8 mouse cellular contexts compared by ENCODE assay signal in the genomic region with DNA sequence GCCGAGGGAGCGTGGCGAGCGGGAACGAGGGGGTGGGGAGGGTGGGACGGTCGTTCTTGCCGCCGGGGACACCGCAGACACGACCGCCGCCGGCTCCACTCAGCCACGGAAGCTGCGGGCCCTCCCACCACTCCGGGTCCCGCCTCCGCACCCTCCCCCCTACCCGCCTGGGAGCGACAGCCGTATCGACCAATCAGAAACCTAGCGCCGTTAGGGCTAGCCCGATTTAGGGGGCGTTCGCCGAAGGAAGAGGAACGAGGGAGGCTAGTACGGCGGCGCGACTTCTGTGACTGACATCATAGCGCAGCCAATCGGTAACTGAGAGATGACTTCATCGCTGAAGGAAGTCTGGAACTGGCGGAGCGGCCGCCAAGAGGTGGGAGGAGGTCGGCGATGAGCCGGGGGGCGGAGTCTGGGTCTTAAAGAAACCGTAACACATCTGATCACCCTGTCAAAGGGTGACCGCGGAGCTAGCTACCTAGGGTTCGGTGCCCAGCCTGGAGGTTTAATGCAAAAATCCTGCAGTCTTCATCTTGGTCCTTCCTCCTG. TPM values are rescaled to one million over a fixed set of nuclear protein-coding genes. Genes with fewer than 3 reads are reported as not detected.
DNase-seq lines count a peak whose midpoint lies in the region; ATAC-seq and TF ChIP-seq lines count a peak whose summit lies in the region.

A gene (minus strand): TSS at position 128 of the 549 bp plus-strand sequence.

- peaks cover 8% of the 10 kb centered on the region; the same call in 1 of the 2 replicates for H3K36me3 ChIP-seq in hindbrain, embryonic 13.5 days

- WGBS in hindbrain, embryonic 13.5 days: under 1% methylated on average over 48 of the region's 48 CpGs

- peak; percentile 98 for DNase-seq in Patski (ENCODE audit: low read depth, low spot score)
- peak; percentile 99 for DNase-seq in cerebellum, postnatal 14 days
- peak; percentile 99 for DNase-seq in frontal cortex, postnatal 14 days (ENCODE audit: low spot score in 2 of 2)
- peak; percentile 97 to 98 for DNase-seq in layer of hippocampus, postnatal 25 days (ENCODE audit: extremely low spot score in 1 of 2, low spot score in 1 of 2)
- peak; percentile 100 for DNase-seq in lung, postnatal 25 days (ENCODE audit: low spot score)
- peak; percentile 99 for DNase-seq in retina, embryonic 14.5 days (ENCODE audit: low spot score)
- DNase-seq in thymus, postnatal 4 days: peak; percentile 99

- no peaks in the 10 kb centered on the region for H3K27me3 ChIP-seq in Patski
- H3K27me3 ChIP-seq in hindbrain, embryonic 13.5 days: no peaks in the 10 kb centered on the region

- peaks cover 28% of the 10 kb centered on the region for H3K4me1 ChIP-seq in hindbrain, embryonic 13.5 days (replicated peaks)

- H3K4me3 ChIP-seq in hindbrain, embryonic 13.5 days: peak within 1 kb of the TSS; percentile 98

- peak; percentile 93 for ATAC-seq in Patski
- peak; percentile 99 for ATAC-seq in hindbrain, embryonic 13.5 days (ENCODE audit: low FRiP score)

- POLR2A ChIA-PET in Patski (lab: Charles Lee): interaction anchor here (1.0 to 1.6 kb wide), 3 partner anchors 22 to 70 kb away, joined by 3 to 5 read pairs (median 3); no protein-coding TSS in a partner anchor

- peak within 1 kb of the TSS; percentile 88 for H3K27ac ChIP-seq in hindbrain, embryonic 13.5 days

- in situ Hi-C loops in Patski (cut with MboI; ENCODE audit: low pct_unique_long_range_greater_than_20kb): no loop called here

- no peaks in the 10 kb centered on the region for H3K9me3 ChIP-seq in hindbrain, embryonic 13.5 days

- CTCF ChIA-PET in Patski (lab: Charles Lee): no interaction called here

- no peak for TF ChIP-seq CTCF in Patski (IDR thresholded peaks at IDR 0.05)

- peak within 1 kb of the TSS; percentile 96 for H3K9ac ChIP-seq in hindbrain, embryonic 13.5 days

- peak within 1 kb of the TSS; percentile 80 for H3K4me2 ChIP-seq in hindbrain, embryonic 13.5 days

RNA-seq across cellular contexts. Expression of the gene that starts here (rescaled TPM):
- 48.0 TPM for polyA plus RNA-seq in Patski (2021)
- polyA plus RNA-seq in hindbrain, embryonic 13.5 days (2015; fragmentation: Nextera tagmentation; extraction: Ambion mirVana): 22.9 and 28.6 TPM in 2 replicates
- total RNA-seq in layer of hippocampus, postnatal 25 days (2021): 10 to 100 TPM; 89.6 to 94.5 TPM

Comparison
In these comparisons a context has a peak if more than half of its experiments do, and no peak if none do; other contexts are left out.
1. Peak in every context shown above with its lines: DNase-seq, ATAC-seq, H3K4me3 ChIP-seq and H3K27ac ChIP-seq.